Mouse (Mus musculus): ENCODE measurements around the gene Cela3a. TPM values are rescaled to one million over a fixed set of nuclear protein-coding genes. Genes with fewer than 3 reads are reported as not detected.
A peak's percentile ranks its signal among the peaks of the same experiment; 100 is the strongest.
"Not testable (repeated sequence)": the region's sequence is repeated elsewhere in the genome, so short reads cannot be mapped to it uniquely, and the experiment has no call there.

Gene Cela3a
- polyA plus RNA-seq, 1 experiment from 2014 or later, result not detected

GRCm38 (mm10) chr4:137448641-137449040 lies 39.0 kb upstream of the Cela3a start:
- Histone ChIP-seq H3K27me3 (ENCODE audit: control insufficient read depth, insufficient read depth, low read depth, low read length) (no peaks in the 10 kb centered on the region), H3K4me3 (ENCODE audit: low read length) (no peak overlapping the region), H3K36me3 (ENCODE audit: control insufficient read depth, insufficient read depth, low read length) (no peaks in the 10 kb centered on the region), H3K4me1 (replicated peaks; ENCODE audit: control insufficient read depth, insufficient read depth, low read length) (peaks cover 19% of the 10 kb centered on the region), H3K9ac (ENCODE audit: low read length) (no peak overlapping the region), H3K9me3 (ENCODE audit: control insufficient read depth, low read length) (no peaks in the 10 kb centered on the region), H3K4me2 (ENCODE audit: low read depth, low read length) (no peak overlapping the region), H3K27ac (ENCODE audit: low read length) (no peak overlapping the region)
- WGBS, result 30% methylated on average over 2 of the region's 2 CpGs
- ATAC-seq (ENCODE audit: low read depth), result peak; percentile 11

DNA sequence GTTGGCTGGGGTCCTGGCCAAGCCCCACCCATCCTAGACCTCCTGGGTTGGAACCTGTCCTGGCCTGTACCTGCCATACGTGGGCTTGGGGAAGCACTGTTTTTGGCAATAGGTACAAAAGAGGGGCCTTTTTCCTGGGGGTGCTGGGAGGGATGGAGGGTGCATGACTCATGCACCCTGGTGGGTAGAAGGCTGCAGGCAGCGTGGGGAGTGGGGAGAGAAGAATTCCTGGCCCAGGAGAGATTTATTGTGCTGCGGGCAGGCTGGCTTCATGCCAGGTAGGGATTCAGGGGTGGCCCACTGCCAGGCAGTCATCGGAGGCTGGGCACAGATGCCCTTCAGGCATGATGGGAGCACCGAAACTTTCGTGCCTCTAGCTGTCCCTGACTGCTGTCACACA lies 38.6 kb upstream of the Cela3a start:
- peak; percentile 53 for ATAC-seq (ENCODE audit: low read depth)
- no peak overlapping the region for H3K4me2 ChIP-seq (ENCODE audit: low read depth, low read length)
- peaks cover 15% of the 10 kb centered on the region for H3K4me1 ChIP-seq (replicated peaks; ENCODE audit: control insufficient read depth, insufficient read depth, low read length)
- H3K4me3 ChIP-seq (ENCODE audit: low read length), result no peak overlapping the region
- H3K36me3 ChIP-seq (ENCODE audit: control insufficient read depth, insufficient read depth, low read length), result no peaks in the 10 kb centered on the region
- H3K9ac ChIP-seq (ENCODE audit: low read length), result no peak overlapping the region
- 11% methylated on average over 6 of the region's 6 CpGs for WGBS
- no peaks in the 10 kb centered on the region for H3K9me3 ChIP-seq (ENCODE audit: control insufficient read depth, low read length)
- H3K27me3 ChIP-seq (ENCODE audit: control insufficient read depth, insufficient read depth, low read depth, low read length), result no peaks in the 10 kb centered on the region
- H3K27ac ChIP-seq (ENCODE audit: low read length), result no peak overlapping the region

- H3K4me3 ChIP-seq (ENCODE audit: low read length), result no peak overlapping the region
These were observed 38.0 kb upstream of the Cela3a start for GRCm38 (mm10) chr4:137447363-137448196.

GRCm38 (mm10) chr4:137445881-137446280 lies 36.3 kb upstream of the Cela3a start:
- Histone ChIP-seq H3K9me3 (ENCODE audit: control insufficient read depth, low read length) (no peaks in the 10 kb centered on the region), H3K36me3 (ENCODE audit: control insufficient read depth, insufficient read depth, low read length) (no peaks in the 10 kb centered on the region), H3K27me3 (ENCODE audit: control insufficient read depth, insufficient read depth, low read depth, low read length) (no peaks in the 10 kb centered on the region), H3K4me3 (ENCODE audit: low read length) (no peak overlapping the region), H3K4me1 (replicated peaks; ENCODE audit: control insufficient read depth, insufficient read depth, low read length) (peaks cover 15% of the 10 kb centered on the region), H3K27ac (ENCODE audit: low read length) (no peak overlapping the region), H3K4me2 (ENCODE audit: low read depth, low read length) (no peak overlapping the region), H3K9ac (ENCODE audit: low read length) (no peak overlapping the region)
- no peak for ATAC-seq (ENCODE audit: low read depth)
- WGBS, result 86% methylated on average over 4 of the region's 4 CpGs

More at GRCm38 (mm10) chr4:137447363-137448196, 38.0 kb upstream of the Cela3a start:
- H3K27me3 ChIP-seq (ENCODE audit: control insufficient read depth, insufficient read depth, low read depth, low read length), result no peaks in the 10 kb centered on the region
- H3K4me2 ChIP-seq (ENCODE audit: low read depth, low read length), result no peak overlapping the region
- 50% methylated on average over 7 of the region's 7 CpGs for WGBS
- H3K9ac ChIP-seq (ENCODE audit: low read length), result no peak overlapping the region
- H3K4me1 ChIP-seq (replicated peaks; ENCODE audit: control insufficient read depth, insufficient read depth, low read length), result peaks cover 15% of the 10 kb centered on the region
- no peak overlapping the region for H3K27ac ChIP-seq (ENCODE audit: low read length)
- H3K9me3 ChIP-seq (ENCODE audit: control insufficient read depth, low read length), result no peaks in the 10 kb centered on the region
- no peaks in the 10 kb centered on the region for H3K36me3 ChIP-seq (ENCODE audit: control insufficient read depth, insufficient read depth, low read length)
- no peak for ATAC-seq (ENCODE audit: low read depth)

DNA sequence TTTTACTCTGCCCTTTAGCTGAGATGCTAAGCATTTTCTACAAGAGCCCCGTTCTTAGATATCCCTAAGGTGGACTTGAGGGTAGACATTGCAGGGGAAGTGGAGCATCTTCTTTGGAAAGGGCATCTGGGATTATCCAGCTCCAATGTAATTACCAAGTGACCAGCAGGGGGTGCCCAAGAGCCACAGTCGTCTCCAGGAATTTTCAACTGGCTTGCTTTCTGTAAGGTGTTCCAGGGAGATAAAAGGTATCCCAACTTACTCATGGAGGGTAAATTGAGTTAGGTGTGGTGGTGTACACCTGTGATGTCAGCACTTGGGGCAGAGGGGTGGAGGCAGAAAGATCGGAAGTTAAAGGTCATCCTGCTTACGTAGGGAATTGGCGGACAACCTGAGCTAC lies 34.0 kb upstream of the Cela3a start:
- ATAC-seq (ENCODE audit: low read depth), result no peak
- H3K4me1 ChIP-seq (replicated peaks; ENCODE audit: control insufficient read depth, insufficient read depth, low read length), result peaks cover 12% of the 10 kb centered on the region
- no peak overlapping the region for H3K4me2 ChIP-seq (ENCODE audit: low read depth, low read length)
- no peaks in the 10 kb centered on the region for H3K9me3 ChIP-seq (ENCODE audit: control insufficient read depth, low read length)
- H3K4me3 ChIP-seq (ENCODE audit: low read length), result no peak overlapping the region
- H3K9ac ChIP-seq (ENCODE audit: low read length), result no peak overlapping the region
- WGBS, result 10% methylated on average over 5 of the region's 5 CpGs
- H3K36me3 ChIP-seq (ENCODE audit: control insufficient read depth, insufficient read depth, low read length), result no peaks in the 10 kb centered on the region
- no peaks in the 10 kb centered on the region for H3K27me3 ChIP-seq (ENCODE audit: control insufficient read depth, insufficient read depth, low read depth, low read length)
- H3K27ac ChIP-seq (ENCODE audit: low read length), result no peak overlapping the region

GRCm38 (mm10) chr4:137441332-137441731 lies 31.7 kb upstream of the Cela3a start:
- Histone ChIP-seq H3K27me3 (ENCODE audit: control insufficient read depth, insufficient read depth, low read depth, low read length) (no peaks in the 10 kb centered on the region), H3K4me3 (ENCODE audit: low read length) (no peak overlapping the region), H3K36me3 (ENCODE audit: control insufficient read depth, insufficient read depth, low read length) (no peaks in the 10 kb centered on the region), H3K27ac (ENCODE audit: low read length) (no peak overlapping the region), H3K9me3 (ENCODE audit: control insufficient read depth, low read length) (no peaks in the 10 kb centered on the region), H3K4me2 (ENCODE audit: low read depth, low read length) (no peak overlapping the region), H3K4me1 (replicated peaks; ENCODE audit: control insufficient read depth, insufficient read depth, low read length) (no peaks in the 10 kb centered on the region), H3K9ac (ENCODE audit: low read length) (no peak overlapping the region)
- 84% methylated on average over 4 of the region's 4 CpGs for WGBS
- no peak for ATAC-seq (ENCODE audit: low read depth)

DNA sequence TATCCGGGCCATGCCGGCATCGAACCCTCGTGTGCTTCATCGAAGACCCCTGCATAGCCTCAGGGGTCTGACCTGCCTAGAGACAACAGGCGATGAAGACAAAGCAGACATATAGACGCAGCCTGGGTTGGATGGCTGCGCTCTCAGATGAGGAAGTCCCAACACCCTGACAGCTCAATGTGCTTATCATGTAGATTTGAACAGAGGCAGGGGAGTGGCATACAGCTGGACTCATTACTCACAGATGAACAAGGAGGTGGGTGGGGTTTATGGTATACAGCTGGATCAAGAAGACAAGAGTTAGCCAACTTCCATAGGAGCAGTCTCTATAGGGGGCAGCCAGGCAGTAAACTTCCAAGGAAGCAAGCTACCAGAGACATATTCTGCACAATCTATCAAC lies 29.3 kb upstream of the Cela3a start:
- Histone ChIP-seq H3K4me3 (ENCODE audit: low read length) (no peak overlapping the region), H3K27me3 (ENCODE audit: control insufficient read depth, insufficient read depth, low read depth, low read length) (no peaks in the 10 kb centered on the region), H3K9ac (ENCODE audit: low read length) (no peak overlapping the region), H3K9me3 (ENCODE audit: control insufficient read depth, low read length) (no peaks in the 10 kb centered on the region), H3K27ac (ENCODE audit: low read length) (no peak overlapping the region), H3K4me2 (ENCODE audit: low read depth, low read length) (no peak overlapping the region), H3K36me3 (ENCODE audit: control insufficient read depth, insufficient read depth, low read length) (no peaks in the 10 kb centered on the region), H3K4me1 (replicated peaks; ENCODE audit: control insufficient read depth, insufficient read depth, low read length) (no peaks in the 10 kb centered on the region)
- 79% methylated on average over 8 of the region's 8 CpGs for WGBS
- no peak for ATAC-seq (ENCODE audit: low read depth)

GRCm38 (mm10) chr4:137436979-137437669 lies 27.5 kb upstream of the Cela3a start:
- Histone ChIP-seq H3K4me1 (replicated peaks; ENCODE audit: control insufficient read depth, insufficient read depth, low read length) (no peaks in the 10 kb centered on the region), H3K27me3 (ENCODE audit: control insufficient read depth, insufficient read depth, low read depth, low read length) (no peaks in the 10 kb centered on the region), H3K9ac (ENCODE audit: low read length) (no peak overlapping the region), H3K4me3 (ENCODE audit: low read length) (no peak overlapping the region), H3K27ac (ENCODE audit: low read length) (no peak overlapping the region), H3K36me3 (ENCODE audit: control insufficient read depth, insufficient read depth, low read length) (no peaks in the 10 kb centered on the region), H3K9me3 (ENCODE audit: control insufficient read depth, low read length) (no peaks in the 10 kb centered on the region), H3K4me2 (ENCODE audit: low read depth, low read length) (no peak overlapping the region)
- no peak for ATAC-seq (ENCODE audit: low read depth)
- WGBS, result 83% methylated on average over 8 of the region's 8 CpGs

DNA sequence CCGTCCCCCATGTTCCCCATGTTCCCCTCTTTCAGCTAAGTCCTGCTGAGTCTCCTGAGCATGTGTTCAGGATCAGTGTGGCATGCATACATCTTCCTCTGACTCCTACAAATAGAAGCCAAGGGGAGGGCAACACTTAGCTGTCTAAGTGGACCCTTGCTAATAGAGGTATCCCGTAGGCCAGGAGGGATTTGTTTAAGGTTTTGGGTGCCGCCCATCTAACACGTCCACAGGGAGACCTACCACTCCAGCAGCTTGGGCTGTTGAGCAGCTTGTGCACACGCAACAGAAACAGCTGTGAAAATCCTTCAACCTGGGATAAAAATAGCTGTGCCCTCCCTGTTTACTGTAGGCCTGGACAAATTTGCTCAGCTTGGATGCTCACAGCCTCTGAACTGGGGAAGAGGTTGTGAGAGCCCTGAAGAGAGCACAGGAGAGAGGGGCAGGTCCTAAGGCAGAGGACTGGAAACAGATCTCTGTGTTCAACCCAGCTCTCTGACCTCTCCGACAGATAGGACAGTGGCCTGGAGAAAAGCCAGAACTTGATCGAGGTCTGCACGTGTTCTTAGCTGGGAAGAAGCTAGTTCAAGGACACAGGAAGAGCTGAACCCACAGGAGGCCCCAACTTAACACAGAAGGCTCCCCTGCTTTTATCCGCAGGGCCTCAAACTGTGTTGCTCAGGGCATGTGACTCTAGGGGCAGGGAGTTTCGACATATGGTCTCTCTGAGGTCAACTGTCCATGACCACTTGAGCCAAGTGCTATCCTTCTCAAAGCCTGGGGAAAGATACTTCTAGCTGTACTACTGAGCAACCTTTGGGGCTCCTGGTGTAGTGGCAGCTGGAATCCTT lies 23.3 kb upstream of the Cela3a start:
- not testable (repeated sequence) for H3K4me3 ChIP-seq (ENCODE audit: low read length); H3K9me3 ChIP-seq (ENCODE audit: control insufficient read depth, low read length); H3K4me2 ChIP-seq (ENCODE audit: low read depth, low read length); H3K27me3 ChIP-seq (ENCODE audit: control insufficient read depth, insufficient read depth, low read depth, low read length); H3K4me1 ChIP-seq (replicated peaks; ENCODE audit: control insufficient read depth, insufficient read depth, low read length); H3K27ac ChIP-seq (ENCODE audit: low read length); H3K36me3 ChIP-seq (ENCODE audit: control insufficient read depth, insufficient read depth, low read length); H3K9ac ChIP-seq (ENCODE audit: low read length)
- 47% methylated on average over 10 of the region's 10 CpGs for WGBS
- ATAC-seq (ENCODE audit: low read depth), result peak; percentile 41; the same call in 1 of the 2 replicates

All from lung, embryonic 16.5 days (tissue).